Mouse (Mus musculus): Measurements from ENCODE around the gene Mcu.

DNA sequence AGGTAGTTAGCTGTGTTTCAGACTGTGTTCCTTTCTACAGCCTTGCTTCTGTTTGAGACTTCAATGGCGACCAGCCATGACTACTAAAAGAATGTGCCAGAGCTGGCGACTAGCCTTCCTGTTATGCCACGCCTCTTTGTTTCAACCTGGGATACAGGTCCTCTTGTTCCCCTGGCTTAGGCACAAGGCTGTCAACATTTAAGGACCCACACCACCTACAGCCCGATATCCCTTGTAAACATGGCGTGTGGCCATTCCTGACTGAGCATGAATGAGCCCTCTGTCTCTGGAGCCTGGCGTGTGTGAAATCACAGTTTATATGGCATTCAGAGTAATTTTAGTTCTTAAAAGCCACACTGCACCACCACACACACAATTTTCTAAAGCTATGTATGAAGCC is 154.2 kb downstream of the Mcu start:
- TF ChIP-seq CTCF (IDR thresholded peaks at IDR 0.05; ENCODE audit: control insufficient read depth, insufficient read depth, low read length) (no peak), POLR2A (IDR thresholded peaks at IDR 0.05; ENCODE audit: borderline replicate concordance, control insufficient read depth, low read depth, low read length) (no peak)
